Mouse (Mus musculus): ENCODE results near the gene 1700020L24Rik. TPM values are rescaled to one million over a fixed set of nuclear protein-coding genes. Genes with fewer than 3 reads are reported as not detected.
A peak's percentile ranks its signal among the peaks of the same experiment; 100 is the strongest.

1700020L24Rik gene
- polyA plus RNA-seq, 1 experiment from 2014 or later, result 0.22 TPM

DNA sequence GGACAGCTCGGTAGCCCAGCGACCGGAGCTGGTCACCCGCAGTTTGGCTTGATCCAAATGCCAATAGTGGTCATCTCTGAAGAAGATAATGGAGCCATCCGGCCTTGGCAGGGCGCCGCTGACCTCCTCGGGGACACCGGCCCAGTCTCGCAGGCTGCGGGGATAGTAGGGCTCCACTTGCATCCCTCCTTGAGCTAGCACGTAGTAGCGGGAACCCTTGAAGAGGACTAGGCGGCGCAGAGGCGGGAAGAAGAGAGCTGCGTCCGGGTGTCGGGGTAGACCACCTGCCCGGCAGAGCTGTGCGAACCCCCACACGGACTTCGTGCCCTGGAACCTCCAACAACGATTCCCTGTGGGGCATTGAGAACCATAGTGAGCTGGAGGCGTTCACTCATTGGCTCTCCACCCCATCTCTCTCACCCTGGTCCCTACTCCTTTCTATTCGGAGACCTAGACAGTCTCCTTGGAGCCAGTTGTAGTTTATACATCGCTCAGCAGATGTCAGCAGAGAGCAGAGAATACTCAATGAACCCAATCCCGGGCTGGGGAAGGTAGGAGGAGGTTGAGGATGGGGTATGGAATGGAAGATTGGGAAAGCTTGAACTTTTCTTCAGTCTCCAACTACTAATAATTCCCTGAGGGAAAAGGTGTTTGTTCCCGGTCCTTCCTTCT is 5.3 kb downstream of the 1700020L24Rik start:
- Histone ChIP-seq H3K36me3 (no peaks in the 10 kb centered on the region), H3K9ac (replicated peaks) (peak overlapping the region; percentile 29; the same call in 1 of the 2 replicates), H3K4me3 (peak overlapping the region; percentile 24), H3K4me1 (peaks cover 13% of the 10 kb centered on the region), H3K27ac (replicated peaks) (no peak overlapping the region), H3K4me2 (replicated peaks) (peak overlapping the region; percentile 45), H3K27me3 (peaks cover 45% of the 10 kb centered on the region), H3K9me3 (no peaks in the 10 kb centered on the region)
- peak; percentile 31 for ATAC-seq (replicated peaks)
- 12% methylated on average over 29 of the region's 29 CpGs for WGBS

- H3K4me1 ChIP-seq, result peaks cover 19% of the 10 kb centered on the region
- H3K9ac ChIP-seq (replicated peaks), result no peak overlapping the region
- H3K4me3 ChIP-seq, result no peak overlapping the region
- H3K27me3 ChIP-seq, result peaks cover 45% of the 10 kb centered on the region
- no peaks in the 10 kb centered on the region for H3K36me3 ChIP-seq
- no peaks in the 10 kb centered on the region for H3K9me3 ChIP-seq
- no peak for ATAC-seq (replicated peaks)
- 9% methylated on average over 7 of the region's 7 CpGs for WGBS
- H3K4me2 ChIP-seq (replicated peaks), result no peak overlapping the region
- H3K27ac ChIP-seq (replicated peaks), result no peak overlapping the region
Observed at GRCm38 (mm10) chr11:83443824-83444223, 6.3 kb downstream of the 1700020L24Rik start.

DNA sequence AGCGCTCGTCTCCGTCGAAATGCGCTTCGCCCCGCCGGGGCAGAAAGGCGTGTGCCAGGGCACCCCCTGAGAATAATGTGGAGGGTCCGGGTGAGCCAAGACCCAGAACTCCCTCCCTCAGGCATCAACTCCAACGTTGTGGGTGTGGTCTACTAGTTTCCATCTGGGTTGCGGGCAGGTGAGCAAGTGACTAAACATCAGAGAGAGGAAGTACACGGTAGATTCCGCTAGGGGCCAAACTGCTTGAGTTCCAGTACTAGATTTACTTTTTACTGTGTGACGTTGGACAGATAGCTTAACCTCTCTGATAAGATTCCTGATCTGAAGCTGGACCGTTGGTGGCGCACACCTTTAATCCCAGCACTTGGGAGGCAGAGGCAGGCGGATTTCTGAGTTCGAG is 7.5 kb downstream of the 1700020L24Rik start:
- H3K9ac ChIP-seq (replicated peaks), result no peak overlapping the region
- no peak for ATAC-seq (replicated peaks)
- H3K27ac ChIP-seq (replicated peaks), result no peak overlapping the region
- WGBS, result 32% methylated on average over 19 of the region's 19 CpGs
- peaks cover 20% of the 10 kb centered on the region for H3K4me1 ChIP-seq
- H3K36me3 ChIP-seq, result no peaks in the 10 kb centered on the region
- H3K4me3 ChIP-seq, result peak overlapping the region; percentile 18
- H3K4me2 ChIP-seq (replicated peaks), result peak overlapping the region; percentile 31
- no peaks in the 10 kb centered on the region for H3K9me3 ChIP-seq
- peaks cover 45% of the 10 kb centered on the region for H3K27me3 ChIP-seq

DNA sequence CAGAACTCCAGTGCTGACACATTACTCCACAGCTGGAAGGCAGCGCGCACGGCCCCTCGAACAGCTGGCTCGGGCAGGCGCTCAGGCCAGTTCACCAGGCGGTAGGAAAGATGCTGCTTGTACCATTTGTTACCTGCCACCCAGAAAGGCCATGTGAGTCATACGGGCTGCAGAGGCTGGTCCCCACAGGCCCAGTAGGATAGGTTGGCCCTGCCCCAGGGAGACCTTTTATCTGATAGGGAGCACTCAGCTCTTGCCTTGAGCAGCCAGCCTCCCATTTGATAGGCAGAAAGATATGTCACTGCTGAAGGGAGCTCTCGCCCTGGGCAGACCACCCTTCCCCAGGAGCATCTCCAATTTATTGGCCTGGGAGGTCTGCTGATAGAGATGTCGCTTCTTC is 10.1 kb downstream of the 1700020L24Rik start:
- Histone ChIP-seq H3K27ac (replicated peaks) (no peak overlapping the region), H3K36me3 (no peaks in the 10 kb centered on the region), H3K9ac (replicated peaks) (no peak overlapping the region), H3K9me3 (no peaks in the 10 kb centered on the region), H3K4me1 (peaks cover 18% of the 10 kb centered on the region), H3K4me2 (replicated peaks) (no peak overlapping the region), H3K27me3 (peaks cover 30% of the 10 kb centered on the region), H3K4me3 (no peak overlapping the region)
- 82% methylated on average over 10 of the region's 10 CpGs for WGBS
- no peak for ATAC-seq (replicated peaks)

DNA sequence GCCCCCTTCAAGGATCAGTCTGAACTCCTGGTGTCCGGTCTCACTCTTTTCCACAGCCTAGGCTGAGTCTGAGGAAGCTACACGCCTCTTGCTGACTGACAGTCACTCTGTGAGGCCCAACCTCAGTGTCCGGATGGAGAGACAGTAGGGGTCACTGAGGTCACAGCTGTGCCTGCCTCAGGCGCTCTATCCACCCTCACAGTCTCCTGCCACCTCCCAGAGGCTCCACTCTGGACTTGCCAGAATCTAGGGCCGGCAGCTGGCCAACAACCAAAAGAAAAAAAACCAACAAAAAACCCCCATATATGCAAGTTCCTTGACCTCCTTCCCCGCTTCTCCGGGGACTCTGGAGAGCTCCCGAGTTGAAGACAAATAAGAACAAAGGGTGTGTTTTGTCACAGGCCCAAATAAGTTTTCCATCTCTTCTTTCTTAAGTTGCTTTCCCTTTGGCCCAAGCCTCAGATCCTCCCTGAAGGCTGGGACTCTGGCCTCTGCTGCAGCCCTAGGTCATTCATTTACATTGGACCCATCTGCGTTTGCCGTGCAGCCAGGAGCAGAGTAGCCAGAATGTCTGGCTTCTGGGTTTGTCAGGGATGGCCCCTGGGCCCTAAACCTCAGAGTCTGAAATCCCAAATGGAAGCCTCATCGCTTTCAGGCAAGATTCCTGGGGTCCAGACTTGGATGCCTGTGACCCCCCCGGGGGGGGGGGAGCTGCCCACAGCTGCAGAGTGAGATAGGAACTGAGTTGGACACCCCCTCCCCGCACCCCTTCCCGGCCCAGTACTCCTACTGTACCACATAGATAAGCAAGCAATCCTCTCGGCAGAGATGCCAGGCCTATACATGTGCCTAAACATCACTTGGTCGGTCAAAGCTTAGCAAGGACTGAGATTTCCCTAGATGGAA is 10.8 kb downstream of the 1700020L24Rik start:
- Histone ChIP-seq H3K9ac (replicated peaks) (no peak overlapping the region), H3K36me3 (no peaks in the 10 kb centered on the region), H3K4me2 (replicated peaks) (no peak overlapping the region), H3K27me3 (peaks cover 23% of the 10 kb centered on the region), H3K4me3 (no peak overlapping the region), H3K27ac (replicated peaks) (no peak overlapping the region), H3K9me3 (no peaks in the 10 kb centered on the region), H3K4me1 (peaks cover 13% of the 10 kb centered on the region; the same call in 1 of the 2 replicates)
- 54% methylated on average over 16 of the region's 16 CpGs for WGBS
- no peak for ATAC-seq (replicated peaks)

DNA sequence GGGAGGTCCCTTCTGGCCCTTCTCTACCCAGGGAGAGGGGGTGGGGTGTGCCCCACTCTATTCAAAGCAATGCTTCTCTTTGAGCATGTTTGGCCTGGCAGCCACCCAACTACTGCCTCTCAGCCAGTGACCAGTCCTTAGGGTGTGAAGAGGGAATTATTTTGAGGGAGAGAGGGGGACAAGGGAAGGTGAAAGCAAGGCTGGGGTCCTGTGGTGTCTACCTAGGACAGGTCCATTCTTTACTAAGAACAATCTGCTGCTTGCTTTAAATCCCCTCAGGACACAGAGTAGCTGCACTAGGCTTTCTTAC is 11.4 kb downstream of the 1700020L24Rik start:
- Histone ChIP-seq H3K4me1 (peaks cover 13% of the 10 kb centered on the region; the same call in 1 of the 2 replicates), H3K36me3 (no peaks in the 10 kb centered on the region), H3K9me3 (no peaks in the 10 kb centered on the region), H3K4me3 (no peak overlapping the region), H3K4me2 (replicated peaks) (no peak overlapping the region), H3K27ac (replicated peaks) (no peak overlapping the region), H3K9ac (replicated peaks) (no peak overlapping the region), H3K27me3 (peaks cover 17% of the 10 kb centered on the region)
- 0 out of 2 replicates have a peak, but pooled peaks have one; percentile 16 for ATAC-seq (replicated peaks)

- Histone ChIP-seq H3K4me3 (no peak overlapping the region), H3K4me2 (replicated peaks) (no peak overlapping the region), H3K27ac (replicated peaks) (no peak overlapping the region), H3K36me3 (no peaks in the 10 kb centered on the region), H3K9ac (replicated peaks) (no peak overlapping the region), H3K9me3 (no peaks in the 10 kb centered on the region), H3K27me3 (peaks cover 13% of the 10 kb centered on the region), H3K4me1 (peaks cover 13% of the 10 kb centered on the region; the same call in 1 of the 2 replicates)
- WGBS, result 74% methylated on average over 4 of the region's 4 CpGs
- no peak for ATAC-seq (replicated peaks)
Observed at GRCm38 (mm10) chr11:83449298-83449697, 11.8 kb downstream of the 1700020L24Rik start.

DNA sequence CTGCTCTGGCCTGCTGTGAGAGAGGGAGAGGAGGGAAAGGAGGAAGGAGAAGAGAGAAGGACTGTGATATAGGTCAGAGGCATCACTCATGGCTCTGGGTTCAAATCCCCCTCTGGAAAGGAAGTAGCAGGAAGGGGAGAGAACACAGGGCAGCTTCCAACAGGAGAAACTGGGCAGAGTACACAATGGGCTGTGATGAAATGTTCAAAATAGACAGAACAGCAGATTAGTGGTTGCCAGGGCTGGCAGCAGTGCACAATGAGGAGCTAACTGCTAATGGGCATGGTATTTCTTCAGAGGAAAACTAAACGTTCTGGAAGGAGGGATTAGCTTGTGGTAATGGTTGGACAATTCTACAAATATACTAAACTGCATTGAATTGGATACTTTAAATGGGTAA is 13.1 kb downstream of the 1700020L24Rik start:
- WGBS, result 18% methylated on average over 1 of the region's 1 CpGs
- no peak overlapping the region for H3K4me2 ChIP-seq (replicated peaks)
- ATAC-seq (replicated peaks), result no peak

GRCm38 (mm10) chr11:83451281-83451680 is 13.8 kb downstream of the 1700020L24Rik start:
- no peaks in the 10 kb centered on the region for H3K36me3 ChIP-seq
- H3K9ac ChIP-seq (replicated peaks), result no peak overlapping the region
- no peaks in the 10 kb centered on the region for H3K9me3 ChIP-seq
- H3K27me3 ChIP-seq, result no peaks in the 10 kb centered on the region
- H3K4me1 ChIP-seq, result peaks cover 7% of the 10 kb centered on the region; the same call in 1 of the 2 replicates
- WGBS, result 90% methylated on average over 10 of the region's 10 CpGs
- H3K4me2 ChIP-seq (replicated peaks), result no peak overlapping the region
- no peak overlapping the region for H3K27ac ChIP-seq (replicated peaks)
- no peak for ATAC-seq (replicated peaks)
- H3K4me3 ChIP-seq, result no peak overlapping the region

More for the DNA sequence above, 13.1 kb downstream of the 1700020L24Rik start:
- Histone ChIP-seq H3K9ac (replicated peaks) (no peak overlapping the region), H3K27me3 (peaks cover under 1% of the 10 kb centered on the region; the same call in 1 of the 2 replicates), H3K36me3 (no peaks in the 10 kb centered on the region), H3K9me3 (no peaks in the 10 kb centered on the region), H3K27ac (replicated peaks) (no peak overlapping the region), H3K4me3 (no peak overlapping the region), H3K4me1 (peaks cover 7% of the 10 kb centered on the region; the same call in 1 of the 2 replicates)

GRCm38 (mm10) chr11:83454548-83454947 is 17.1 kb downstream of the 1700020L24Rik start:
- no peaks in the 10 kb centered on the region for H3K36me3 ChIP-seq
- no peak overlapping the region for H3K4me2 ChIP-seq (replicated peaks)
- ATAC-seq (replicated peaks), result no peak
- H3K27ac ChIP-seq (replicated peaks), result no peak overlapping the region
- no peaks in the 10 kb centered on the region for H3K4me1 ChIP-seq
- no peaks in the 10 kb centered on the region for H3K9me3 ChIP-seq
- WGBS, result 30% methylated on average over 4 of the region's 4 CpGs
- no peaks in the 10 kb centered on the region for H3K27me3 ChIP-seq
- H3K9ac ChIP-seq (replicated peaks), result no peak overlapping the region
- H3K4me3 ChIP-seq, result no peak overlapping the region

DNA sequence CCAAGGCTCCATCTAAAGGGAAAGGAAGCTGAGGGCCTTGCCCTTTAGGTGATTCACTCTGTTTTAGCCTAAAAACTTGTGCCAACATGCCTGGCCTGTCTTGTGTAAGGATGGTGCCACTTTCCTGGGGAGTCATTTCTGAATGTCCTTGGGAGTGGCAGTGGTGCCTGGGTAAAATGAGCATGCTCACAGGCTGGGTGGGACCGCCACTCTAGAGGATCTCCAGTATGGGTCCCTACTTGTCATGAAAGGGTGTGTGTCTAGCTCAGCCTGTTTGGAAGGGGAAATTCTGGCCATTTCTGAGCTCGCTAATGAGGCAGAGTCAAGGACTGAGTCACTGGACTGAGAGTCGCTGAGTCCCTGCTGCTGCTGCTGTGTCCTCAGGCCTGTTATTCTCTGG is 18.1 kb downstream of the 1700020L24Rik start:
- no peak for ATAC-seq (replicated peaks)
- Histone ChIP-seq H3K27me3 (no peaks in the 10 kb centered on the region), H3K4me1 (no peaks in the 10 kb centered on the region), H3K36me3 (no peaks in the 10 kb centered on the region), H3K27ac (replicated peaks) (no peak overlapping the region), H3K9ac (replicated peaks) (no peak overlapping the region), H3K4me2 (replicated peaks) (no peak overlapping the region), H3K4me3 (no peak overlapping the region), H3K9me3 (no peaks in the 10 kb centered on the region)
- WGBS, result 68% methylated on average over 3 of the region's 3 CpGs

DNA sequence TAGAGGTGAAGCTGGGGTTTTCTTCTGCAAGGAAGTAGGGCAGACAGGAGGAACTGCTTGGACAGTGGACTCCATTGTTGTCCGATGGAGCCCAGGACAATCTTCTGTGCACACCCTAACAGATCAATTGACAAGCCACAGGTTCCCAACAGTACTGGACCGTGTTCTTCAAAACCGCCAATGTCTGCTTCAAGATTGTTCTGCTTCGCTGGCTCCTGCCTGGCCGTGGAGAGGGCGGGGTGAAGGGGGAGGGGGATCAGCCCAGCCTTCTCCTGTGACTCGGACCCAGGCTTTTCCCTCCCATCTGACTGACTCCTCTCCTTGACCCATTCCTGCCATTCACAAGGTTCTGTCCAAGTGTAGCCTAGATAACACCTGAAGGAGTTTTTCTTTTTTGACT is 19.8 kb downstream of the 1700020L24Rik start:
- Histone ChIP-seq H3K9ac (replicated peaks) (no peak overlapping the region), H3K4me1 (no peaks in the 10 kb centered on the region), H3K27me3 (peaks cover 9% of the 10 kb centered on the region), H3K4me3 (no peak overlapping the region), H3K4me2 (replicated peaks) (no peak overlapping the region), H3K27ac (replicated peaks) (no peak overlapping the region), H3K36me3 (no peaks in the 10 kb centered on the region), H3K9me3 (no peaks in the 10 kb centered on the region)
- WGBS, result 27% methylated on average over 7 of the region's 7 CpGs
- no peak for ATAC-seq (replicated peaks)

All from forebrain, embryonic 15.5 days (tissue).